Mouse (Mus musculus) small intestine, adult 2 months (tissue): ENCODE results near the gene Mrps27. TPM values are rescaled to one million over a fixed set of nuclear protein-coding genes. Genes with fewer than 3 reads are reported as not detected.

Experiments used
- H3K27ac ChIP-seq: fragments of 200-500 bp; 2 replicates; pipeline ENCODE4 v1.5.1; 2012; ENCODE audit warnings: low read depth, low read length, control low read depth, inconsistent platforms; ENCODE audit not compliant: insufficient read depth
- H3K27me3 ChIP-seq: fragments of 200-500 bp; 2 replicates; pipeline ENCODE4 v1.6.1; 2012; ENCODE audit warnings: mild to moderate bottlenecking, moderate library complexity, low read length, inconsistent platforms; ENCODE audit not compliant: control insufficient read depth, insufficient read depth
- H3K36me3 ChIP-seq: fragments of 200-500 bp; 2 replicates; pipeline ENCODE4 v1.6.1; 2012; ENCODE audit warnings: mild to moderate bottlenecking, low read length, control low read depth, inconsistent platforms; ENCODE audit not compliant: control insufficient read depth, insufficient read depth
- H3K4me1 ChIP-seq: fragments of 200-500 bp; 2 replicates; pipeline ENCODE4 v1.6.1; 2012; ENCODE audit warnings: low read length, inconsistent platforms, mixed read lengths; ENCODE audit not compliant: control insufficient read depth, insufficient read depth, insufficient read length
- H3K4me3 ChIP-seq: fragments of 200-500 bp; 2 replicates; pipeline ENCODE4 v1.5.1; 2012; ENCODE audit warnings: low read depth, mild to moderate bottlenecking, control low read depth, inconsistent platforms, low read length, moderate library complexity
- CTCF ChIP-seq: fragments of 200-500 bp; IDR thresholded peaks from 2 replicates; pipeline ENCODE4 v1.5.1; 2012; ENCODE audit warnings: low read depth, mild to moderate bottlenecking, control low read depth, inconsistent platforms, low read length, moderate library complexity, mixed read lengths; ENCODE audit not compliant: insufficient replicate concordance, insufficient read length; ENCODE audit errors: extremely low read depth
- POLR2A ChIP-seq: fragments of 200-500 bp; IDR thresholded peaks from 2 replicates; pipeline ENCODE4 v1.6.1; 2012; ENCODE audit warnings: low read depth, mild to moderate bottlenecking, control low read depth, inconsistent platforms, low read length, moderate library complexity
- WGBS: fragments of 180-500 bp; shearing (Covaris S2); methylation state at CpG from one replicate; pipeline ENCODE4 v1.1.7; 2018; 5-methylcytosine and 5-hydroxymethylcytosine counted together
- polyA plus RNA-seq: library from polyadenylated mRNA; depleted of rRNA; stranded (reverse); fragments of >200 nt; gene quantifications from 2 replicates; pipeline ENCODE4 v1.2.3, GENCODE M21; 2012

Gene Mrps27
- polyA plus RNA-seq, 1 experiment, result 7.8 TPM

- Histone ChIP-seq H3K27me3 (no peaks in the 10 kb centered on the region), H3K4me3 (no peak overlapping the region), H3K4me1 (no peaks in the 10 kb centered on the region), H3K36me3 (peaks cover 8% of the 10 kb centered on the region), H3K27ac (no peak overlapping the region)
- WGBS, result 83% methylated on average over 14 of the region's 14 CpGs
- no peak for TF ChIP-seq CTCF
Observed at GRCm38 (mm10) chr13:99358921-99359320, 14.3 kb downstream of the Mrps27 start.

- WGBS, result 86% methylated on average over 4 of the region's 4 CpGs
Observed at GRCm38 (mm10) chr13:99363866-99364265, 19.3 kb downstream of the Mrps27 start.

GRCm38 (mm10) chr13:99366422-99367175 lies 22.0 kb downstream of the Mrps27 start:
- no peak for TF ChIP-seq CTCF
- TF ChIP-seq POLR2A, result no peak
- Histone ChIP-seq H3K27ac (no peak overlapping the region), H3K27me3 (no peaks in the 10 kb centered on the region), H3K36me3 (peaks cover 20% of the 10 kb centered on the region), H3K4me3 (no peak overlapping the region), H3K4me1 (no peaks in the 10 kb centered on the region)
- WGBS, result 88% methylated on average over 5 of the region's 5 CpGs

More at GRCm38 (mm10) chr13:99363866-99364265, 19.3 kb downstream of the Mrps27 start:
- Histone ChIP-seq H3K36me3 (peaks cover 20% of the 10 kb centered on the region), H3K4me3 (no peak overlapping the region), H3K27me3 (no peaks in the 10 kb centered on the region), H3K4me1 (no peaks in the 10 kb centered on the region), H3K27ac (no peak overlapping the region)
- TF ChIP-seq CTCF (no peak), POLR2A (no peak)

DNA sequence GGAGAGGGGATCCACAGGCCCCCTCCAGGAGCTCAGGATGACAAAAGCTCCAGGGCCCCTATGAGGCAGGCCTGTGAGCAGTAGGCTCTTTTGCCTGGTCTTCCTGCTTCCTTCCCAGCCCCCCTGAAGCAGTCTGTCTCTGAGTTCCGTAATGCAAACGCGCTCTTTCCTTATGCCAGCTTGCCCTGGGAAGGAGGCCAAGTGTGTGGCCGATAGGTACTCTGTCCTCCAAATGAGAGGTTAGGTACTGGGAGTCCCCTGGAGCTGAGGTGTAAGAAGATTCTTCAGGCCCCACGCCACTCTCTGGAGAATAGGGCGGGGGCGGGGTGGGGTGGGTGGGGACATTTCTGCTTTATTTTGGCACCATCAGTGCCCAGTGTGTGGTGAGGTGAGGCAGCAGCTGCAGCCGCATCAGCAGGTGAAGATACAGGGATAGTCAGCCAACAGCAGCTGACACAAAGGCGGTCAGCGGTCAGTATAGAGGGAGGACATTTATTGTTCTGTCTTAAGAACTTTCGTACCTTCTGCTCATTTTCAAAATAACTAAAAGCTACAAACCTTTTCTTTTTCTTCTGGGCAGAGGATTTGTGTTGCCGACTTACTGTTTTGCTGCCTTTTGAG lies 23.1 kb downstream of the Mrps27 start:
- 91% methylated on average over 12 of the region's 12 CpGs for WGBS
- H3K4me3 ChIP-seq, result no peak overlapping the region
- H3K27ac ChIP-seq, result no peak overlapping the region
- no peaks in the 10 kb centered on the region for H3K4me1 ChIP-seq
- H3K27me3 ChIP-seq, result no peaks in the 10 kb centered on the region
- H3K36me3 ChIP-seq, result peaks cover 20% of the 10 kb centered on the region
- TF ChIP-seq POLR2A (no peak), CTCF (no peak)

DNA sequence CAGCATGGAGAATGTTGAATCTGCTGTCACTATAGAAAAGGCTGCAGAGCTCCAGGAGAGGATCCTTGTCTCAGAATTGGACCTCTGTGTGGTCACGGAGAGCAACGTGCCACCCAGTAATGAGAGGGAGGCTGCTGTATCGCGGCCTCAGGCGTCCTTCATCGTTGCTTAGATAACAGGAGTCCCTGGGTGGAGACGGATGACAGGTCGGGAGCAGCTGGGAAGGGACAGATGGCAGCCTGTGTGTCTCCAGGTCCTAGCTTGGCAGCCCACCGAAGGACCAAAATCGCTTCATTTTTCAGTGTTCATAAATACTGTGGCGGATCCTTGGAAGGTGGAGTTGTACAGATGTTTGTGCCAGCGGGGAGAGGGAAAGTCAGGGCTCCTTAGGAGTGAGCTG lies 24.5 kb downstream of the Mrps27 start:
- H3K4me1 ChIP-seq, result no peaks in the 10 kb centered on the region
- H3K27ac ChIP-seq, result no peak overlapping the region
- 82% methylated on average over 12 of the region's 12 CpGs for WGBS
- H3K36me3 ChIP-seq, result peaks cover 18% of the 10 kb centered on the region
- H3K4me3 ChIP-seq, result no peak overlapping the region
- H3K27me3 ChIP-seq, result no peaks in the 10 kb centered on the region
- TF ChIP-seq POLR2A (no peak), CTCF (no peak)

DNA sequence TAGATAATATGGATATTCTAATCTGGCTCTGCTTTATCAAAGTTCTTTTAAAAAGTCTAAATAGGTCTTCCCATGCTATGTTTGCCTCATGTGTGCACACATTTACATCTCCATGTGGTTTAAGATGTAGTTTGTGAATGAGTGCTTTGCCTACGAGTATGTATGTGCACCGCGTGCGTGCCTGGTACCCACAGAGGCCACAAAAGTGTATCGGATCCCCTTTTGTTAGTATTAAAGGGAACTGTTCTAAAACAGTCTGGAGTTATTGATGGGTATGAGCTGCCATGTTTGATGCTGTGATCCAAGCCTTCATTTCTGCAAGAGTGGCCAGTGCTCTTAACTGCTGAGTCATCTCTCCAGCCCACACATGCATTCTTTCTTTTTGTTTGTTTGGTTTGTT lies 26.7 kb downstream of the Mrps27 start:
- Histone ChIP-seq H3K27me3 (no peaks in the 10 kb centered on the region), H3K27ac (no peak overlapping the region), H3K4me1 (no peaks in the 10 kb centered on the region), H3K4me3 (no peak overlapping the region), H3K36me3 (peaks cover 11% of the 10 kb centered on the region)
- WGBS, result 87% methylated on average over 5 of the region's 5 CpGs
- no peak for TF ChIP-seq CTCF
- no peak for TF ChIP-seq POLR2A

GRCm38 (mm10) chr13:99373684-99374083 lies 29.1 kb downstream of the Mrps27 start:
- no peaks in the 10 kb centered on the region for H3K27me3 ChIP-seq
- TF ChIP-seq POLR2A (no peak), CTCF (no peak)
- no peaks in the 10 kb centered on the region for H3K4me1 ChIP-seq
- WGBS, result 81% methylated on average over 7 of the region's 7 CpGs
- H3K36me3 ChIP-seq, result peaks cover 4% of the 10 kb centered on the region; the same call in 1 of the 2 replicates
- H3K4me3 ChIP-seq, result no peak overlapping the region
- no peak overlapping the region for H3K27ac ChIP-seq
